Mouse (Mus musculus): Measurements from ENCODE around the gene Pcbd1. TPM values are rescaled to one million over a fixed set of nuclear protein-coding genes. Genes with fewer than 3 reads are reported as not detected.
"Not testable (repeated sequence)": the region's sequence is repeated elsewhere in the genome, so short reads cannot be mapped to it uniquely, and the experiment has no call there.

The Pcbd1 gene
- polyA plus RNA-seq, 1 experiment from 2014 or later = 17.5 TPM

- H3K4me2 ChIP-seq = no peak overlapping the region
- no peak for ATAC-seq (ENCODE audit: insufficient number of reproducible peaks, insufficient read depth, low FRiP score, low TSS enrichment, low read depth)
- no peak overlapping the region for H3K9ac ChIP-seq (replicated peaks)
- peaks cover 90% of the 10 kb centered on the region for H3K36me3 ChIP-seq
- H3K27ac ChIP-seq = no peak overlapping the region
- no peaks in the 10 kb centered on the region for H3K9me3 ChIP-seq
- WGBS = 82% methylated on average over 3 of the region's 3 CpGs
- no peaks in the 10 kb centered on the region for H3K4me1 ChIP-seq (replicated peaks)
- H3K27me3 ChIP-seq = no peaks in the 10 kb centered on the region
- no peak overlapping the region for H3K4me3 ChIP-seq (replicated peaks)
Measured at GRCm38 (mm10) chr10:61103564-61104114, 14.5 kb downstream of the Pcbd1 start.

GRCm38 (mm10) chr10:61114246-61114720, 25.2 kb downstream of the Pcbd1 start:
- Histone ChIP-seq H3K4me2 (no peak overlapping the region), H3K4me1 (replicated peaks) (no peaks in the 10 kb centered on the region), H3K27ac (no peak overlapping the region), H3K9me3 (no peaks in the 10 kb centered on the region), H3K4me3 (replicated peaks) (no peak overlapping the region), H3K9ac (replicated peaks) (no peak overlapping the region), H3K27me3 (no peaks in the 10 kb centered on the region), H3K36me3 (peaks cover 67% of the 10 kb centered on the region)
- ATAC-seq (ENCODE audit: insufficient number of reproducible peaks, insufficient read depth, low FRiP score, low TSS enrichment, low read depth) = no peak
- 90% methylated on average over 2 of the region's 2 CpGs for WGBS

DNA sequence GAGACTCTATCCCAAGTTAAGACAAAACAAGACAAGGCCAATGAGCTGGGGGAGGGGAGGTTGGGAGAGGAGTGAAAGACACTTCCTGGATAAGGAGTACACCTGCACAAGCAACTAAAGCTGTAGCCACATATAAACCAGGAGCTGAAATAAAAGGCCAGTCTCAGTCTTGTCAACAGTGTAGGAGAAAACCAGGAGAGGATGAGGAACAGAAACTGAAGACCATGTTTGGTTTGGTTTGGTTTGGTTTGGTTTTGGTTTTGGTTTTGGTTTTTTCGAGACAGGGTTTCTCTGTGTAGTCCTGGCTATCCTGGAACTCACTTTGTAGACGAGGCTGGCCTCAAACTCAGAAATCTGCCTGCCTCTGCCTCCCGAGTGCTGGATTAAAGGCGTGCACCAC, 32.6 kb downstream of the Pcbd1 start:
- not testable (repeated sequence) for H3K27me3 ChIP-seq; ATAC-seq (ENCODE audit: insufficient number of reproducible peaks, insufficient read depth, low FRiP score, low TSS enrichment, low read depth); H3K9ac ChIP-seq (replicated peaks); H3K9me3 ChIP-seq; H3K4me3 ChIP-seq (replicated peaks); H3K4me1 ChIP-seq (replicated peaks); H3K4me2 ChIP-seq; H3K27ac ChIP-seq
- 93% methylated on average over 4 of the region's 4 CpGs for WGBS
- H3K36me3 ChIP-seq = peaks cover 45% of the 10 kb centered on the region

GRCm38 (mm10) chr10:61123276-61123913, 34.3 kb downstream of the Pcbd1 start:
- H3K36me3 ChIP-seq = peaks cover 44% of the 10 kb centered on the region
- no peak overlapping the region for H3K4me2 ChIP-seq
- WGBS = 91% methylated on average over 3 of the region's 3 CpGs
- no peak overlapping the region for H3K4me3 ChIP-seq (replicated peaks)
- H3K9me3 ChIP-seq = no peaks in the 10 kb centered on the region
- no peak overlapping the region for H3K9ac ChIP-seq (replicated peaks)
- no peak overlapping the region for H3K27ac ChIP-seq
- ATAC-seq (ENCODE audit: insufficient number of reproducible peaks, insufficient read depth, low FRiP score, low TSS enrichment, low read depth) = no peak
- H3K4me1 ChIP-seq (replicated peaks) = no peaks in the 10 kb centered on the region
- no peaks in the 10 kb centered on the region for H3K27me3 ChIP-seq

GRCm38 (mm10) chr10:61124462-61124861, 35.3 kb downstream of the Pcbd1 start:
- no peaks in the 10 kb centered on the region for H3K27me3 ChIP-seq
- no peaks in the 10 kb centered on the region for H3K9me3 ChIP-seq
- H3K4me2 ChIP-seq = no peak overlapping the region
- H3K27ac ChIP-seq = no peak overlapping the region
- no peak for ATAC-seq (ENCODE audit: insufficient number of reproducible peaks, insufficient read depth, low FRiP score, low TSS enrichment, low read depth)
- no peak overlapping the region for H3K4me3 ChIP-seq (replicated peaks)
- no peaks in the 10 kb centered on the region for H3K4me1 ChIP-seq (replicated peaks)
- WGBS = 95% methylated on average over 2 of the region's 2 CpGs
- peaks cover 33% of the 10 kb centered on the region for H3K36me3 ChIP-seq
- H3K9ac ChIP-seq (replicated peaks) = no peak overlapping the region

GRCm38 (mm10) chr10:61128701-61129365, 39.7 kb downstream of the Pcbd1 start:
- H3K27ac ChIP-seq = no peak overlapping the region
- no peak overlapping the region for H3K4me2 ChIP-seq
- H3K4me3 ChIP-seq (replicated peaks) = no peak overlapping the region
- WGBS = 80% methylated on average over 1 of the region's 1 CpGs
- H3K27me3 ChIP-seq = no peaks in the 10 kb centered on the region
- no peaks in the 10 kb centered on the region for H3K4me1 ChIP-seq (replicated peaks)
- H3K9me3 ChIP-seq = no peaks in the 10 kb centered on the region
- no peak overlapping the region for H3K9ac ChIP-seq (replicated peaks)
- no peak for ATAC-seq (ENCODE audit: insufficient number of reproducible peaks, insufficient read depth, low FRiP score, low TSS enrichment, low read depth)
- H3K36me3 ChIP-seq = peaks cover 19% of the 10 kb centered on the region

- ATAC-seq (ENCODE audit: insufficient number of reproducible peaks, insufficient read depth, low FRiP score, low TSS enrichment, low read depth) = no peak
- H3K4me2 ChIP-seq = no peak overlapping the region
- no peak overlapping the region for H3K9ac ChIP-seq (replicated peaks)
- H3K9me3 ChIP-seq = no peaks in the 10 kb centered on the region
- no peak overlapping the region for H3K4me3 ChIP-seq (replicated peaks)
- H3K36me3 ChIP-seq = peaks cover 21% of the 10 kb centered on the region
- no peak overlapping the region for H3K27ac ChIP-seq
- H3K27me3 ChIP-seq = no peaks in the 10 kb centered on the region
- WGBS = 76% methylated on average over 3 of the region's 3 CpGs
- no peaks in the 10 kb centered on the region for H3K4me1 ChIP-seq (replicated peaks)
Measured at GRCm38 (mm10) chr10:61130959-61131358, 41.8 kb downstream of the Pcbd1 start.

DNA sequence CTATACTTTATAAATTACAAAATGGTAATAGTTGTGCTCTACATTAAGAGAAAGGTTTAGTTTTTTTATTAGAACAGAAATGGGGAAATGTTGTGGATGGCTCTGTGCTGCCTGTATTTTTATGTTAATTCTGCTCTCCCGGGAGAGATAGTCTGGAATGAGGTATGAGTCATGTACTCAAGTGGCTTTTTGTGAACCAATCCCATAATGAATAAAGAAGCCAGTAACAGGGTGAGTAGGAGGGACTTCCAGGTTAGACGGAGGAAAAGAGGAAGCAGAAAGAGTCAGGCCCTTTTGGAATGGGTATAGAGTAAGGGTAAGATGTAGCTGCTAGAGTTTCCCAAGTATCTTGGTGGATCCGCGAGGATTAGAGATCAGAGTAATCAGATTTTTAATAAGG, 44.9 kb downstream of the Pcbd1 start:
- no peaks in the 10 kb centered on the region for H3K9me3 ChIP-seq
- 87% methylated on average over 4 of the region's 4 CpGs for WGBS
- no peak overlapping the region for H3K4me2 ChIP-seq

GRCm38 (mm10) chr10:61135226-61135839, 46.2 kb downstream of the Pcbd1 start:
- no peak overlapping the region for H3K9ac ChIP-seq (replicated peaks)
- peaks cover 28% of the 10 kb centered on the region for H3K36me3 ChIP-seq
- no peaks in the 10 kb centered on the region for H3K9me3 ChIP-seq
- H3K27ac ChIP-seq = no peak overlapping the region
- no peaks in the 10 kb centered on the region for H3K27me3 ChIP-seq
- WGBS = 55% methylated on average over 3 of the region's 3 CpGs
- H3K4me3 ChIP-seq (replicated peaks) = no peak overlapping the region
- H3K4me2 ChIP-seq = no peak overlapping the region
- no peak for ATAC-seq (ENCODE audit: insufficient number of reproducible peaks, insufficient read depth, low FRiP score, low TSS enrichment, low read depth)
- no peaks in the 10 kb centered on the region for H3K4me1 ChIP-seq (replicated peaks)

More for the DNA sequence above, 44.9 kb downstream of the Pcbd1 start:
- H3K4me3 ChIP-seq (replicated peaks) = no peak overlapping the region
- no peak overlapping the region for H3K9ac ChIP-seq (replicated peaks)
- peaks cover 23% of the 10 kb centered on the region for H3K36me3 ChIP-seq
- H3K27me3 ChIP-seq = no peaks in the 10 kb centered on the region
- ATAC-seq (ENCODE audit: insufficient number of reproducible peaks, insufficient read depth, low FRiP score, low TSS enrichment, low read depth) = no peak
- no peaks in the 10 kb centered on the region for H3K4me1 ChIP-seq (replicated peaks)
- no peak overlapping the region for H3K27ac ChIP-seq

- Histone ChIP-seq H3K27me3 (no peaks in the 10 kb centered on the region), H3K4me1 (replicated peaks) (no peaks in the 10 kb centered on the region), H3K9ac (replicated peaks) (no peak overlapping the region), H3K36me3 (peaks cover 39% of the 10 kb centered on the region), H3K9me3 (no peaks in the 10 kb centered on the region), H3K27ac (no peak overlapping the region), H3K4me2 (no peak overlapping the region), H3K4me3 (replicated peaks) (no peak overlapping the region)
- WGBS = 87% methylated on average over 1 of the region's 1 CpGs
- ATAC-seq (ENCODE audit: insufficient number of reproducible peaks, insufficient read depth, low FRiP score, low TSS enrichment, low read depth) = no peak
Measured at GRCm38 (mm10) chr10:61137567-61137966, 48.4 kb downstream of the Pcbd1 start.

GRCm38 (mm10) chr10:61143343-61143742, 54.2 kb downstream of the Pcbd1 start:
- H3K4me1 ChIP-seq (replicated peaks) = peaks cover 10% of the 10 kb centered on the region; the same call in 1 of the 2 replicates
- no peaks in the 10 kb centered on the region for H3K27me3 ChIP-seq
- no peaks in the 10 kb centered on the region for H3K9me3 ChIP-seq
- 98% methylated on average over 2 of the region's 2 CpGs for WGBS
- no peak overlapping the region for H3K27ac ChIP-seq
- no peak overlapping the region for H3K4me3 ChIP-seq (replicated peaks)
- H3K36me3 ChIP-seq = peaks cover 34% of the 10 kb centered on the region
- no peak overlapping the region for H3K4me2 ChIP-seq
- no peak overlapping the region for H3K9ac ChIP-seq (replicated peaks)
- ATAC-seq (ENCODE audit: insufficient number of reproducible peaks, insufficient read depth, low FRiP score, low TSS enrichment, low read depth) = no peak

Data from limb, embryonic 12.5 days (tissue).